Mouse (Mus musculus) adrenal gland, adult 8-10 months (tissue): ENCODE data around the gene Mdk. TPM values are rescaled to one million over a fixed set of nuclear protein-coding genes. Genes with fewer than 3 reads are reported as not detected.

ENCODE experiments used
- DNase-seq: peaks from one replicate; pipeline ENCODE4 v3.0.0; 2022
- total RNA-seq, 4 experiments: library from RNA; stranded (reverse); gene quantifications; 2 replicates each; pipeline ENCODE4 v1.2.4; 2022

The Mdk gene
- total RNA-seq, 4 experiments from 2014 or later: 7.7 to 13.1 (median 9.1) TPM

DNA sequence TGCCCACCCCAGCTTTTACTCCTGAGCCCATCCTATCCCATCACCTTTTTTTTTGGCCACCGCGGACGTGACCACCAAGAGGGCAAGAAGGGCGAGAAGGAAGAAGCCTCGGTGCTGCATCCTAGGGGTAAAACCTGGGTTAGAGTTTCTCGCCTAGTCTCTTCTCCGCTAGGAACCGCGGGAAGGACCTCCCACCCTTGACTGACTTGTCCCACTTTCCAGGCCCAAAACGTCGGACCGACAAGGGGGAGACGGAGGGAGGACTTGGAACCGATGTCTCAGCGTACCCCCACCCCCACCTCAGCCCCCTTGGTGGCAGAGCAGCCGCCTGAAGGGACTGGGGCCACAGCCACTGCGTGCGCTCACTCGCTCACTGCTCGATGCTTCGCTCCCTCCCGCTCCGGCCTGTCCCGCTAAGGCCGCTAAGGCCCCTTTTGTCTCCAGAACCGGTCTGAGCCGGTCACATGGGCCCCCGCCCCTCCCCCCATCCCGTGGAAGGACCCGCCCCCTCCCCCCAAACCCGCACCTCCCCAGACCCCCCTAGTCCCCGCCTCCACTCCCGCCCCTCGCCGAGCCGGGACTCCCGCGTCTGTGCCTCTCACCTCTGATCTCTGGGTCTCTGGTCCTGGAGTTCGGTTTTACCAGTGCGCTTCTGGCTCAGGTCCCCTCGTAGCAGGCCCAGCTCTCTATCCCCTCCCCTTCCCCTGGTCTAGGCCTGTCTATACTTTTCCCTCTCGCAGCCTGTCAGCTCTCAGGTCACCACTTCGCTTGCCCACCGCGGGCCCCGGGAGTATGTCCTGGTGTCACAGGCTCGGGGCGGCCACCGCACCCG lies 553 bp downstream of the Mdk start:
- DNase-seq: no peak

DNA sequence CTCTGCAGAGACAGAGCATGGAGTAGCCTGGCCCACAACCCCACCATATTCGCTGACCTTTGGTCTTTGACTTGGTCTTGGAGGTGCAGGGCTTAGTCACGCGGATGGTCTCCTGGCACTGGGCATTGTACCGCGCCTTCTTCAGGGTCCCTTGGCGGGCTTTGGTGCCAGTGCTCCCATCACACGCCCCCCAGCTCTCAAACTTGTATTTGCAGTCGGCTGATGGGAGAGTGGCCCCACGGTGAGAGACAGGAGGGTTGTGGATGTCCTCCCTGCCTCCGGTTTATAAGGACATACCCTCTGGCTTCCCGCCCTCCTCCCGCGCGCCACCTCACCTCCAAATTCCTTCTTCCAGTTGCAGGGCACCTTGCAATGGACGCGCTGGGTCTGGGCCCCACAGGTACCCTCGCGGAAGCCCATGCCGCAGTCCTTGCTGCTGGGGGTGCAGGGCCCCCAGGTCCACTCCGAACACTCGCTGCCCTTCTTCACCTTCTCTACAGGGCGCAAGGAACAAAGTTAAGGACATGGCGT lies 1.3 kb downstream of the Mdk start:
- DNase-seq: no peak

DNA sequence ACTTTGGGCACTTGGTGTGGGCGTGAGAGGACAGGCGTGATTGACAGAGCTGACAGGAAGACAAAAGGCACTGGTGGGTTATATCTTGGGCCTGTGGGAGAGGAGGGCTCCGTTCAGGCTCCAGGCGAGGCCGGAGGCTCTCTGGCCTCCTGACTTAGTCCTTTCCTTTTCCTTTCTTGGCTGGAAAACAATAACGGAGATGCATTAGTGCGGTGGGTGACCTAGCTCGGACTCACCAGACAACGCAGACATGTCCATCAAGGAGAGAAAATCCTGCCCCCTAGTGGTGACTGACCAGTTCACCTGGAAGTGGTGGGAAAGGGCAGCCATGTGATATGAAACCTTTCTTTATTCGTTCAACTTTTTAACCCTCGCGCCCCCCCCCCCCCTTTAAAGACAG lies 2.2 kb downstream of the Mdk start:
- no peak for DNase-seq

DNA sequence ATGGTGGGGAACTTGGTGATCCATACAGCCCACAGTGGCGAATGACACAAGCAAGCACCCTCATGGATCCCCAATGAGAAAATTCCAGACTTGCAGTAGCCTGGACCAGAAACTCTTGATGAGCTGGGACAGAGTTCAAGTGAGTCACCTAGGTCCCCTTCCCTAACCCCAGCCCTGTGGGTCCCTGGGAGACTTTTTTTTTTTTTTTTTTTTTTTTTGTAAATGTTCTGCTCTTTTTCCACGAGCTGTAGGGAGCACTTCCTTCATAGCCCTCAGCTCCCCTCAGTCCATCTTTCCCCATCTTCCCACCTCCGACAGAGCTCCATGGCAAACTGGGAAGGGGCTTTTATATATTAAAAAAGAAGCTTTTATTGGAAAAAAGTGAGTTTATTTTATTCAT lies 2.6 kb downstream of the Mdk start:
- DNase-seq: no peak

DNA sequence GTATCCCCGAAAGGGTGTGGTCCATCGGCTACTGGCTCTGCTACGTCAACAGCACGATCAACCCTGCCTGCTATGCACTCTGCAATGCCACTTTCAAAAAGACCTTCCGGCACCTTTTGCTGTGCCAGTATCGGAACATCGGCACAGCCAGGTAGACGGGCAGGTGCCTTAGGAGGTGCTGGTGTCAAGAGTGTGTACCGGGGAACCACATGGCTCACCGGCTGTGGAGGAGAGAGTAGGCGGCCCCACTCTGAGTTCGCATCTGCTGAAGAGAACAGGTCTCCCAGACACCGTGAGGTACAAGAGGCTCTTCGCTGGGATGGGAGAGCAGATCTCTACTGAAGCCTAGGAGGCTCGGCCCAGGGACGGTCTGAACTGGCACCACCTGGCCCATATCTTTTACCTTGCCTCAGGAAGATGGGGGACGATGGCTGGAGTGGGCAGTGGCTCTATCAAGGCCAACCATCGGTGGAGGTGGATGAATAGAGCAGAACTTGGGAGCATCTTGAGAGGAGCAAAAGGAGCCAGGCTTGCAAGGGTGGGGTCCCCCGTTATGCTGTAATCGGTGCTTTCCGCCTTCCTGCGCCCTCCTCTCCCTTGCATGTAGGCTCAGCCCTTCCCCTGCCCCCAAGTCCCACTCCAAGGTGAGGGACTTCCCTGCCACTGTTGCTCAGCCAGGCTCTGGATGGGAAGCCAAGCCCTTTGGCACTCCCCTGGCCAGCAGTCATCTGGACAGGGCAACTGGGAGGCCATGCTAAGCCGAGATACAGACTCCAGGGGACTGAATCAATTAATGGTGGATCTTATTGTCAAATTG lies 3.4 kb downstream of the Mdk start:
- no peak for DNase-seq

DNA sequence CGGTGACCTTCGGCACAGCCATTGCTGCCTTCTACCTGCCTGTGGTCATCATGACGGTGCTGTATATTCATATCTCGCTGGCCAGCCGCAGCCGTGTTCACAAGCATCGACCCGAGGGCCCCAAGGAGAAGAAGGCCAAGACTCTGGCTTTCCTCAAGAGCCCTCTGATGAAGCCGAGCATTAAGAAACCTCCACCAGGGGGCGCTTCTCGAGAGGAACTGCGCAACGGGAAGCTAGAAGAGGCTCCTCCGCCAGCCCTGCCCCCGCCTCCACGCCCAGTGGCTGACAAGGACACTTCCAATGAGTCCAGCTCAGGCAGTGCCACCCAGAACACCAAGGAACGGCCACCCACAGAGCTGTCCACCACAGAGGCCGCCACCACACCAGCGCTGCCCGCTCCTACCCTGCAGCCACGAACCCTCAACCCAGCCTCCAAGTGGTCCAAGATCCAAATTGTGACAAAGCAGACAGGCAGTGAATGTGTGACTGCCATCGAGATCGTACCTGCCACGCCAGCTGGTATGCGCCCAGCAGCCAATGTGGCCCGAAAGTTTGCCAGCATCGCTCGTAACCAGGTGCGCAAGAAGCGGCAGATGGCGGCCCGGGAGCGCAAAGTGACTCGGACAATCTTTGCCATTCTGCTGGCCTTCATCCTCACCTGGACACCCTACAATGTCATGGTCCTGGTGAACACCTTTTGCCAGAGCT lies 4.1 kb downstream of the Mdk start:
- peak; percentile 45 for DNase-seq

DNA sequence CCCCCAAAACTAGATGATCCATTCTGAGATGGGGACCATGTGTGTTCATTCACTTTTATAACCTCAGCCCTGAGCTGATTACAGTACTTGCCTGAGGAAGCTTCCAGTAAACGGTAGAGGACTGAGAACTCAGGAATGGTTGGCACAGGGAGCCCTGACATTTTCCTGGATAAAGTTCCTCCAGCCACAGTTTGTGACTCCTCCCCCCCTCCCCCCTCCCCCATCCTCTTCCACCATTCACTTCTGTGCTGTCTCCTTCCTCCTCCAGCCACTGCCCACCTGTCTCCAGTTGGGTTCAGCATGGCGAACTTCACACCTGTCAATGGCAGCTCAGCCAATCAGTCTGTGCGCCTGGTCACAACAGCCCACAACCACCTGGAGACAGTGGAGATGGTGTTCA lies 5.1 kb downstream of the Mdk start, which contains the start of gene Chrm4:
Gene Chrm4 (plus strand): TSS at position 301 of the 400 bp plus-strand sequence.
- DNase-seq: no peak

DNA sequence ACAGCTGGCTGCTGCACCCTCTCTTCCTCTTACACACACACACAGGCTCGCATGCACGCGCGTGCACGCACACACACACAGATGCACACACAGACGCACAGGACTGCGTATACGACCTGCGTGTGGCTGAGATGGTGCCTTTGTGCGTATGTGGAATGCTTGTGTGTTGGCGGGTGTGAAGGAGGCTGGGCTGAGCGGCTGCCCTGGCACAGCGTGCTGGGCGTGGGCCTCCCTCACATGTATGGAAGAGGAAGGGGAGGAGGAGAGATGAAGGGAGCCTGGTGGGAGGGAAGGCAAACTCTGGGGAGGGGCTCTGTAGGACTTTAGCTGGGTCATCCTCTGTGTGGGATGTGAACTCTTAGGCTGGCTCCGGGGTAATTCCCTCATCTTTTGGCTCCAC lies 6.7 kb downstream of the Mdk start:
- no peak for DNase-seq

DNA sequence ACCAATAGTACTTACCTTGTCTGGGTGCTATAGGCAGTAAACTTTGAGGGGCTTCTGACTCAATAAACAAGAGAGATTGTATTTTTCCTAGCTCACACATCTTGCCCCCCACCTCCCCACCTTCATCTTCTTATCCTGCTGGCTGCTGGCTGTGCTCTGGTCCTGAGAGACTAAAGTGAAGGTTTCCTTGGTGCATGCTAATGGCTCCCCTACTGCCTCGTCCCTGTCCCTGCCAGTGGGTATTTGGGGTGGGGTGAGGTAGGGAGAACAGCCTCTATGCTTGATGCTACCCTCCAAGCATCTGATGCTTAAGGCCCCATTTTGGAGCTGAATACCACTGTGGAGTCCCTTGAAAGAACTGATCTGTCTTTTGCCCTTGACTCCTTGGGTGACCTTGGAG lies 7.4 kb downstream of the Mdk start:
- no peak for DNase-seq

DNA sequence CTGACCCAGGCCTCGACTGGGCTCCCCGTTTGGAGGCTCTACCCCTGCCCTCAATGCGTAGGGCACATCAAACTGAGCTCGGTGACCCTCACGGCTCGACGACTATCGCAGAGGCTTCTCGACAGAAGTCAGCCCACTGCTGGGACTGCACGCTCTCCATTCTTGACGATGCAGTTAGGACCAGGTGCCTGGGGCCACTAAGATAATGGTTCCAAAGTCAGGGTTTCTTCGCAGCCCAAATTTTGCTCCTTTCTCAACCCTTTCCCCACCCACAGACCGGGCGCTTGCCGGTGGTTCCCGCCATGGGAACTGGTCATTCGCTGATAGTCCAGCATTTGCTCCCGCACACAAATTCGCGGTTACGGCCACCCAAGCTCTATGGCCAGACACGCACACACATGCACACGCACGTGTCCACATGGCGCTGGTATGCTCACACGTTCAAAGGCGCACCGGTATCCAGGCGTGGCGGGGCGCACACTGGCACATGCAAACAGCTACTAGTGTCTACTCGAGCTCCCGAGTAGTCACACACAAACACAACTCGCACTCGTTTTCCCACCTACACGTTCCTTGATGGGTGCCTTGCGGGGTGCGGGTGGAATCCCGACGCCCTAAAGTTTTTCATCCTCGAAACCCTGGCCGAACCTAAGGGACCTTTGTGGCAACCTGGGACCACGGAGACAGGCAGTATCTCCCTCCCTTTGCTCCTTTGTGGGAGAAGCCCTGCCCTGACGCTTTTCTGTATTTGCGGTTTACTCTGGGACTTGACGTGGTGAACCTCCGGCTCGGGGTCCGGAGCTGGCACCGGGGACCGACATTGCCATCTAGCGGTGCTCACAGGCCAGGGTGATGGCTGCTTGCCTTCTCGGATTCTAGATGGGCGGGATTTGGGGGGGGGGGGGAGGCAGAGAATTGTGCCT lies 8.4 kb downstream of the Mdk start:
- no peak for DNase-seq

DNA sequence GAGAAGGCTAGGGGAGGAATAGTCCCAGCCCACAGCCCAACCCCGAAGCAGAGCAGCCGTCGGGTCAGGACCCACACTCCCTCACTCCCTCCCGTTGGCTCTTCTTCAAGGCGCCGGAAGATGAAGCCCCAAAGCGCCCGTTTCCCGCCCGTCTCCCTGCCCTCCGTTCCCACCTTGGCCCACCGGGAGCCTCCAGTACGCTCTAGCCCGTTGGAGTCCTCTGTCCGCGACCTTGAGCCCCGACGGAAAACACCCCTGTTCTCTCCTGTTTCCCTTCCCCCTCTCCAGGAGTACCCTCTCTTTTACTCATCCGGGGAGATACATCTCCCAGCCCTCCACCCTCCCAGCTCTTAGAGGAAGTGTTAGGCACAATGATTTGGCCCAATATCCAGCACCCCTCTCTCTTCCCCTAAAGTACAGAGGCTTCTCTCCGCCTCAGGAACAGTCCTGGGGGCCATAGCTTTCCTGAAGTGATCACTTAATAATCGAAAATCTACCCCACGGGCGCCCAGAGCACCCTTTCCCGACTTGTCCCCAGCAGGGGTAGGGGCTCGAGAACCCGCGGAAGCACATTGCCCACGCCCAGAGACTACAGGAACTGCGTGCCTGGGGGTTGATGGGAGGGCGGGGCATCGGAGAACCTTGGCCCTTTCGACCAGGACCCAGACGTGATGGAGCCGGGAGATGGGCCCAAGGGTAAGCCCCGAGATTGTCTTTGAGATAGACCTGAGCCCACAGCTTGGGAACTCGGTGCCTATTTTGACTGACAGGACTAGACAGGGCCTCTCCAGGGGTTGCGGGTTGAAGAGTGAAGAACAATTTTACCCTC lies 9.3 kb downstream of the Mdk start:
- no peak for DNase-seq

DNA sequence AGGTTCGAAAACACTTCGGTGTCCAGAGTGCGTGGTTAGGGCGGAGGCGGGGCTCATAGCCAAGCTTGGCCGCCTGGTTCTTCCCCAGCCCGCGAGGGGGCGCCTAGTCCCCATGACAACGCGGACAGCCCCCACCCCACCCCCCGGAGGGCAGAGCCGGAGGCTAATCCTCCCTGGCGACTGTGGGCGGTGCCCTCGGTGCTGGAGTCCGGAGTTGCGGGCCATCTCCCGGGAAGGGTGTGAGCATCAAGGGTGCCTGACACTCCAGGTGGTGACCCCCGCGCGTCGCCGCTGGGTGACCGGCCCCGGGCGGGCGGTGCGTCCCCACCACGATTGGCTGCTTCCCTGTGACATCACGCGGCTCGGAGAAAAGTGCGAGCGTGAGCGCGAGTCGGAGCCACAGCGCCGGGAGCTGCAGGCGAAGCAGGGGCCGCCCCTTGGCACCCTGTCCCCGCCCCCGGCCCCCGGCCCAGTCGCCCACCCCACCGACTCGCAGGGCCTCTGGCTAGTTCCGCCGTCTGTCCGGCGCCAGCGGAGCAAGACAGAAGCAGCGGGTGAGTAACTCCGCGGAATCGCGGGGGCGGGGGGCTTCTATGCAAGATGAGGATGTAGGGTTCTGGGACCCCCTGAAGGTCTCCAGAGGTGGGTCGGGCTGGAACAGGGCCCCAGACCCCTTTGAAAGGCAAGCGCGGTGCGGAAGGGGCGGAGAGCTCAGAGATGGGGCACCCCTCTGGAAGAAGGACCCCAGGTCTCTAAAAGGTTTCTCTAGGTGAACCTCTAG lies 10.1 kb downstream of the Mdk start:
- peak; percentile 47 for DNase-seq

DNA sequence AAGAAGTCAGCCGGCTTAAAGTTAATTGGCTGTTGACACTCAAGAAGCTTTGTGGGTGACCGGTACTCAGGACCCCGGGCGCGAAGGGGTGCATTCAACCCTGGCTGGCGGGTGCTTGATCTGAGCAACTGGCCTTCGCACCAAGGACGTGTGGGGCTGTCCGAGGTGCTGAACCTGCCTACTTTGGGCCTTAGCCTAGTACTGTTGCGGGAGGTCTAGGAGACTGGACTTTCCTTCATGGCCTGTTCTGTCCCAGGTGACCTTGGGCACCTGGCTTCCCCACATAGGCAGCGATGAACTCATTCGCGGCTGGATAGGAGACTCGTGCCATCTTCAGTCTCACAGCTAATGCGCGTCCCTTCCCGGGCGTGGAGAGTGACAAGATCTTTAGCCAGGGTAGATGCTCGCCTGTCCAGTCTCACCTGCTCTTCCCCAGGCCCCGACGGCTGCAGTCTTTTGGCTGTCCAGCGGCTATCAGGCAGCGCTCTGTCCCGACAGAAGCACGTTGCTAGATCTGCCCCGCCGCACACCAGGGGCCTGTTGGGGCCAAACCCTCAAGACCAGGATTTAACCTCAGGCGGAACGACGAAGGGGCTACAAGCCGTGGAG lies 10.8 kb downstream of the Mdk start:
- DNase-seq: peak; percentile 73

DNA sequence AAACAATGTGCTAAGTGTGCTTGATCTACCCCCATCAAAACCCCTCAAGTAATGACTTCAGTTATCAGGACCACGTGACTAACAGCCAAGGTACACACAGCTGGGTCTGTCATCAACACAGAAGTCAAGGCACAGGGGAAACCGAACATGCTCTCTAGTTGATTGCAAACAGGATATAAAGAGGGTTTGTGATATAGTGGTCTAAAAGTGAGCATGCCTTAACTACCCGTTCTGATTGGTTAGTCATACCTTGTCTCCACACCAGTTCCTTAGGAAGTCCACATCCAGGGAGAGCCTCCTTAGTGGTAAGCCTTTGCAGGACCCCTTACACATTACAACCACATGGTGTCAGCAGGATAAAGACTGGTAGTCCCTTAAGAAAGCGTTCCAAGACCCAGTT lies 12.0 kb downstream of the Mdk start:
- no peak for DNase-seq

DNA sequence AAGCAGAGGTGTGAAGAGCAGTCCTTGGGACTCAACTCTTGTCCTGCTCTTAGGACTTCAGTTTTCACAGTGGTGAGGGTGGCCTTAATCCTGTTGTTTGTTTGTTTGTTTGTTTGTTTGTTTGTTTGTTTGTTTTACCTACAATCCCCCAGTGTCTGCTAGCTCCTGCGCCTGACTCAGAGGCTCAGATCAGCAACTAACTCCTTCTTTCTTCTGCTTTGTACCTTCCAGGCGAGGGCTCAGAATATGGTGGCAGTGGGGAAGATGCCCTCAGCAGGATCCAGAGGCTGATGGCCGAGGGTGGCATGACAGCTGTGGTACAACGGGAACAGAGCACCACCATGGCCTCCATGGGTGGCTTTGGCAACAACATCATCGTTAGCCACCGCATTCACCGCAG lies 15.0 kb downstream of the Mdk start:
- DNase-seq: no peak

DNA sequence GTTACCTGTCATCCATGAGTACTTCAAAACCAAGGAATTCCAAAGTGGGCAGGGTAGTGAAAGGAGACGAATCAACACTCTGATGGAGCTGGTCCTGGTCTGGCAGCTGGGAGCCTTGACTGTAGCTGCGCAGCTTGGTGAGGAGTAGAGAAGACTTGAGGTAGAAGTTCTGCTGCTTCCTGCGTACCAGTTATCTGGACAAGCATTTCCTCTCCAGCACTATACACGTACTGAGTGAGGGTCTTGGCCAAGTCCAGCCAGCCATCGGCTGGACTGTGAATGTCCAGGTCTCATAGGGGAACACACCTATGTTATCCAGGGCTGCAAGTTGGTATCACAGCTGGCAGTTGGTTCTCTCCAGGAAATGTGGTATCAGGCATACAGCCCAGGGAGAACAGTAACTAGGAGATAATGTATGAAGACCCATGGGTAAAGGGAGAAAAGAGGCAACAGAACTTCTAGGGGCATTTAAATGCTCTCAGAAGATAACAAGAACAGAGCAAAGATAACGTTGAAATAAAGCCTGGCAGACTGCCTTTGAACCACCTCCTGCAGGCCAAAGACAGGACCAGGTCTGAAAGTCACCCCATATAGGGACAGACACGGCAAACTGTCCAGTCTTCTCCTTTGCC lies 15.6 kb downstream of the Mdk start:
- no peak for DNase-seq

DNA sequence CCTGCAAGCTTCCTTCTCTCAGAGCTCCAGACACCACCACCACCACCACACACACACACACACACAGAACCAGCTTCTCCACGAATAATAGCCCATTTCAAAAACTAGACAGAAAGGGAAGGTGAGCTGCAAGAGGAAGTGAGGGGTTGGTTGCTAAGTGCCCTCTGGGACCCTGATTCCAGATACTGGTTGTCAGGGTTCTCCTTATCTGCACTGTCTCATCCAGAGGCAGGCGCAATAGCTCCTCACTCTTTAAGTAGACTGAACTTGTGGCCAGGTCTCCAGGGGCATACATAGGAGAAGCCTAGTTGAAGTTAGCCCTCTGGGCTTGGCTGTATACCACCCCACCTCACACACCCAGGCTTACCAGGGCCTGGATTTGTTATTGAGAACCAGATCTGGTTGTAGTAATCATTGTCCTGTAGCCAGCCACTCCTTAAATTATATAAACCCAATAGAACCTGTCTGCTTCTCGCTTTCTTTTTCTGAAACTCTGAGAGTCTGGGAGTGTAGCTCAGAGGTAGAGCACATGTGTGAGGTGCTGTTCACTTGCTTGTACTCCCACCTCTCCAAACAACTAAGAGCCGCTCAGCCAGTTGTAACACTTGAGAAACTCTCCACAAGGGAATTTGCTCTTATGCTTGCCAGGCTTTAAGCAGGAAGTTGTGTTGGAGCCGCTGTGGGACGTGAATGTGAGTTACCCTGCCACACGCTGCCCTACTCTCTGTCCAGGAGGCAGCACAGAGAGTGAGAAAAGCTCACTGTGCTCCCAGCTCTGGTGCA lies 18.6 kb downstream of the Mdk start:
- no peak for DNase-seq

DNA sequence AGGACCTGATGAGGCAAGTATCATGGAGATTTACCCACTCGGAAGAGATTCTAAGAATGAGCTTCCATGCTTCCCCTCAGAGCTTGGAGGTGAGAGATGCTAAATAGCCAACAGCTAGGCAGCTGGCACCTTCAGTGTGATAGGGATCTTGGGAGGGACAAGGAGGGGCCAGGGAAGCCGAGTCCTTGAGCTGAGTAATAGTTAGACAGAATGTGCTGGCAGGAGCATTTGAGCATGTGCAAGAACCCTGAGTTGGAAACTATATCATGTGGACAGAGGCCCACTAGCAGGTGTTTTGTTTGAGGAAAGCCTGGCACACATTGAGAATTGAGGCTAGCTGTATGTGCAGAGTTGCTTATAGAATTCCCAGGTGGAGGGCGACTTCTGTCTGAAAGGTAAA lies 19.5 kb downstream of the Mdk start:
- no peak for DNase-seq
